Mouse (Mus musculus): ENCODE results near the gene BC037034. TPM values are rescaled to one million over a fixed set of nuclear protein-coding genes. Genes with fewer than 3 reads are reported as not detected.

Gene BC037034
- 22.4 and 23.7 TPM in 2 replicates for polyA plus RNA-seq (2015; fragmentation: Nextera tagmentation; extraction: Ambion mirVana)

GRCm38 (mm10) chr5:138263260-138264206 is at the start of gene BC037034:
TSS of gene BC037034 (minus strand) at chr5:138264033.

DNA sequence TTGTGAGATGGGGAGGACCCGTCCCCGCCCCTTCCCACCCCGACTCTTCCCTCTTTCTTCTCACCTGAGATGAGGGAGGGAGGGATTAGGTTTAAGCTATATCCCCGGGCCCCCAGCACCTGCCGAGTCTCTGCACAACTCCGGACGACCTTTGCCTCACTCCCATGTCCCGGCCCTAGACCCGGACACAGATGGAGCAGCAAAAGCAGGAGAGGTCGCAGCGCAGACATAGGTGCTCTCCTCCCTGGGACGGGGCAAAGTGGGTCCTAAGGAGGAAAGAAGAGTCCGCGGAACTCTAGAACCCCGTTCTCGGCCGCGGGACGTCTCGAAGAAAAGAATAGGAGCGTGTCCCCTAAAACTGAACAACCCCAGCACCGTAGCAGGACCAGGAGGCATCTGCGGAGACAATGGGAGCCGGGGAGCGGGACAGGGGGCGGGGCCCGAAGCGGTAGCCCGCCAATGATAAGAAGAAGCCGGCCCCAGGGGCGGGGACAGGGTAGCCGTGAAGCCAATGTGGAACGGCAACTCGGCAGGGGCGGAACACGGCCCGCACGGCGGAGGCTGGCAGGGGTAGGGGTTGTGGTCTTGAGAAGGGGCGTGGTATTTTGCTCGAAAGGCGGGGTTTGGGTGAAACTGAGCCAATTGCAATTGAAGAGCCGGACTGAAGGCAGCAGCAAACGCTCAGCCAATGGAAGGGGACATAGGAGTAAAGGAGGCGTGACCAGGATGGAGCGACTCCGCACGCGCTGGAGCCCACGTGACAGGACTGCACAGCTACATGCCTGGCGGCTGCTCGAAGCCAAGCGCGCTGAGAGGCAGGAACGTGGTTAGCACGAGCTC is 16.0 kb upstream of the BC037034 start, which contains the start of the genes Gm43720, Gpc2 and Stag3:
TSS of gene Gm43720 (minus strand) at position 374 of the 840 bp plus-strand sequence.
TSS of gene Gpc2 (minus strand) at position 421 of the 840 bp plus-strand sequence.
TSS of gene Stag3 (plus strand) at position 656 of the 840 bp plus-strand sequence.

DNA sequence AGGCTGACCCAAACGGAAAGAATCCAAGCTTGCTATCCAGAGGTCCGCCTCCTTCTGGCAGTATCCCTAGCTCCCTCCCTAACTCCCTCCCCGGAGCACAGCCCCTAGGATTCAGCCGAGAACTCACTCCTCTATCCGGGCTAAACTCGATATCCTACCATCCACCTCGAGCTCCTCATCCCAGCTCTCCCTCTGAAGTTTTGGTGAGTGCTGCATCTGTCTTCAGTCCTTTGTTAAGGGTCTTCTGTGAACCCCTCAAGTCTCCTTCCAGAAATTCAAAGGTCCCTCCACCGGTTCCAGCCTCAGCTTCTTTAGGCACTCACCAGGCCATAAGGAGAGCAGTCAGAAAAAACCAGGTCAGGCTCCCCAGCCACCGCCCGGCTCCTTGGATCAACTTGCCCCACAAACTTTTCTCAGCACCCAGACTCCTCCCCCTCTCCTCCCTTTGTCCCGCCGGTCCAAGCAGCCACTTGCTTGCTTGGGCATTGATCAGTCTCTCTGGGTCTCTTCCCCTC is 8.6 kb upstream of the BC037034 start, which contains the start of gene Gal3st4:
TSS of gene Gal3st4 (minus strand) at position 432 of the 515 bp plus-strand sequence.

DNA sequence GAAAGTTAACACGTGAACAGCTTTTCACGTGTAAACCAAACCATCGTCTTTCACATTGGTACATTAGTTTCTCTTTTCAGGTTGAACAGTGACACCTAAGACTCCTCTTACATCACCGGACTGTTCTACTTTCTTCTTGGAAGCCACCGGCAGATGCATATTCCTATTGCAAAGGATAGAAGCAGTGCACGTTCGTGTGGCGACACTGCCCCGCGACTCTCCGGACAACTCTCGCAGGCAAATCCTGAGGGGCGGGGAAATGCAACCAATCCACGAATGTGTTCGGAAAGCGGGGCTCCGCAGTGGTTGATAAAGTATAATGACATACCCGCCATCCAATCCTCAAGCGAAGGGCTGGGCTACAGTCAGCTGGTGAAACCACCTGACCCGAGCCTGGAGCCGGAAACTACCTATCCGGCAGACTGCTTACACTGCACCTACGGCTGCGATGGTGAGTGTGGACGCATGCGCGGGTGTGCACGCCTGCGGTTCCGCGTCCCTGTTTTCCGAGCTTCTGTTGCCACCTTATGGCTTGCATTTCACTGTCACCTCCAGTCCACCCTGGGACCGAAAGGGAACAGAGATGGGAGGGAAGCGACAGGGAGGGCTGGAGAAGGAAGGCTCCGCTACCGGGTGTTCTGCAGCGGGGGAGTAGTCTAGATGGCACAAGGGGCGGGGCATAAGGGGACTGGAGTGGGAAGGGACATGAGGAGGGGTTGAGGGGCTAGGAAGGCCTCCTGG is 8.3 kb downstream of the BC037034 start, which contains the start of gene Lamtor4:
TSS of gene Lamtor4 (plus strand) at position 130 of the 741 bp plus-strand sequence.

DNA sequence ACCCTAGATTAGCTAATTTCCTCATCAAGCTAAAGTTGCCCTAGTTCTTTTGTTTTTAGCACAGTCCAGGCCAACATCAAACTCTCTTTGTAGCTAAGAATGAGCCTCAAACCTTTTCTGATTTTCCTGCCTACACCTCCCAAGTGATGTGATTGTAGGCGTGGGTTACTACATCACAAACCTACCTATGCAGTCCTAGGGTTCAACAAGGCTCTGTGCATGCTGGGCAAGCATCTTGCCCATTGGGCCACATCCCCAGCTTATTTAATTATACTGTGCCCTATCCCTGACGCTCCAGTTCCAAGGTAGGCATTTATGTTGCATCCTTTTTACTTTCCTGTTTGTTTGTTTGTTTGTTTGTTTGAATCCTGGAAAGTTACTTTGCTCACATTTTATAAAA is 38.1 kb downstream of the BC037034 start, which contains the start of gene Nxpe5:
TSS of gene Nxpe5 (plus strand) at position 199 of the 400 bp plus-strand sequence.

Other genes starting within 250 kb of the BC037034 start
- not detected in 2 replicates for gene Smok3a, start 242.8 kb downstream of the BC037034 start, polyA plus RNA-seq (2015; fragmentation: Nextera tagmentation; extraction: Ambion mirVana)
- gene Smok3b, start 242.6 kb downstream of the BC037034 start, polyA plus RNA-seq (2015; fragmentation: Nextera tagmentation; extraction: Ambion mirVana) = 0.06 TPM in 1 of 2 replicates, not detected in the other
- not detected in 2 replicates for gene Smok3c, start 210.8 kb downstream of the BC037034 start, polyA plus RNA-seq (2015; fragmentation: Nextera tagmentation; extraction: Ambion mirVana)
- 11.5 and 12.2 TPM in 2 replicates for gene Zkscan1, start 178.9 kb downstream of the BC037034 start, polyA plus RNA-seq (2015; fragmentation: Nextera tagmentation; extraction: Ambion mirVana)
- 44.6 and 50.0 TPM in 2 replicates for gene Zscan21, start 147.1 kb downstream of the BC037034 start, polyA plus RNA-seq (2015; fragmentation: Nextera tagmentation; extraction: Ambion mirVana)
- 13.4 and 14.7 TPM in 2 replicates for gene Zfp113, start 108.3 kb downstream of the BC037034 start, polyA plus RNA-seq (2015; fragmentation: Nextera tagmentation; extraction: Ambion mirVana)
- gene Cops6, start 103.0 kb downstream of the BC037034 start, polyA plus RNA-seq (2015; fragmentation: Nextera tagmentation; extraction: Ambion mirVana) = 286 and 325 TPM in 2 replicates
- gene Ap4m1, start 92.0 kb downstream of the BC037034 start, polyA plus RNA-seq (2015; fragmentation: Nextera tagmentation; extraction: Ambion mirVana) = 13.9 and 15.4 TPM in 2 replicates
- 31.9 and 36.3 TPM in 2 replicates for gene Mcm7, start 91.6 kb downstream of the BC037034 start, polyA plus RNA-seq (2015; fragmentation: Nextera tagmentation; extraction: Ambion mirVana)
- gene Taf6, start 76.6 kb downstream of the BC037034 start, polyA plus RNA-seq (2015; fragmentation: Nextera tagmentation; extraction: Ambion mirVana) = 37.5 and 48.1 TPM in 2 replicates
- 20.7 and 23.5 TPM in 2 replicates for gene Cnpy4, start 76.5 kb downstream of the BC037034 start, polyA plus RNA-seq (2015; fragmentation: Nextera tagmentation; extraction: Ambion mirVana)
- gene Mblac1, start 69.7 kb downstream of the BC037034 start, polyA plus RNA-seq (2015; fragmentation: Nextera tagmentation; extraction: Ambion mirVana) = 11.7 and 12.8 TPM in 2 replicates
- gene Nxpe5, start 38.1 kb downstream of the BC037034 start, polyA plus RNA-seq (2015; fragmentation: Nextera tagmentation; extraction: Ambion mirVana) = not detected in 2 replicates
- 130 and 140 TPM in 2 replicates for gene Lamtor4, start 8.6 kb downstream of the BC037034 start, polyA plus RNA-seq (2015; fragmentation: Nextera tagmentation; extraction: Ambion mirVana)
- gene Gal3st4, start 8.8 kb upstream of the BC037034 start, polyA plus RNA-seq (2015; fragmentation: Nextera tagmentation; extraction: Ambion mirVana) = 3.7 and 4.4 TPM in 2 replicates
- gene Gm43720, start 15.9 kb upstream of the BC037034 start, polyA plus RNA-seq (2015; fragmentation: Nextera tagmentation; extraction: Ambion mirVana) = 0.05 and 0.21 TPM in 2 replicates
- 20.1 and 24.6 TPM in 2 replicates for gene Gpc2, start 16.0 kb upstream of the BC037034 start, polyA plus RNA-seq (2015; fragmentation: Nextera tagmentation; extraction: Ambion mirVana)
- 8.2 and 13.0 TPM in 2 replicates for gene Stag3, start 16.2 kb upstream of the BC037034 start, polyA plus RNA-seq (2015; fragmentation: Nextera tagmentation; extraction: Ambion mirVana)
- not detected in 2 replicates for gene Pvrig, start 77.9 kb upstream of the BC037034 start, polyA plus RNA-seq (2015; fragmentation: Nextera tagmentation; extraction: Ambion mirVana)
- gene Zfp157, start 177.4 kb upstream of the BC037034 start, polyA plus RNA-seq (2015; fragmentation: Nextera tagmentation; extraction: Ambion mirVana) = 38.8 and 42.6 TPM in 2 replicates